Mouse (Mus musculus): Measurements from ENCODE around the gene Lamb3.

DNA sequence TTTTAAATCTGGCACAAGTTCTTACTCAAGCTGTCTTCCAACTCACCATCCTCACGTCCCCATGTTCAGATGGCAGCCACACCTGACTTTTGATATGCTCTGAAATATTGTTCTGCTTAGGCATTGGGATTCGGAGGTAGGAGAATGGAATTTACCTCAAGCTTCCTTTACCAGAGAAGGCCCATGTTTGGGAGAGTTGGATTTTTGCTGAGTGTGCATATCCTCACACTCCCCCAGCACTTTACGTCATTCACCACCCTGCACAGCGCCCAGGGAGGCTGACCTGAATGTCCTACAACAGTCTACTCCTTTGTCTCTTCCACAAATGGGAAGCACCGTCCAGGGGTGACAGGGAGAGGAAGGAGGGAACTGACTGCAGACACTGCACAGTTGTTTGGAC, 12.9 kb downstream of the Lamb3 start:
- TF ChIP-seq POLR2A (IDR thresholded peaks at IDR 0.05; ENCODE audit: low read depth, low read length) (no peak), CTCF (IDR thresholded peaks at IDR 0.05; ENCODE audit: extremely low read depth, insufficient read depth, insufficient read length, insufficient replicate concordance) (no peak)

Measured in spleen, adult 2 months (tissue).